In the genomic region with DNA sequence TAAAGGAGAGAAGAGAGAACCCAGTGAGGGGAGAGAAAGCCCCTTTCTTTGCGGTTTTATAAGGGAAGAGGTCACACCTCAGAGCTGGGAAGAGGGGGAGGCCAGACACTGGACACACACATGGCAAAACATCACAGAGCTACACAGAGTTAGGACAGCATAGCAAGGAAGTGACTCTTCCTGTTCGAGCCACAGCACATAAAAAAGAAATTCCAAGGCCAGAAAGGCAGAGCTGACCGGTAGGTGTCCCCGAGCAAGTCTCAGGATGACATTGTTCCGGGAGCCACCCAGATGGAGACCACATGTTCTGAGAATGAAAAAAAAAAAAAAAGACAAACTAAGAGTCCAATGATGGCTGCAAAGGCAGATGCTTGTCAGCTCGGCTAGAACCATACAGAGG, we compare ENCODE assay signal across 20 mouse cellular contexts.
A peak's percentile ranks its signal among the peaks of the same experiment; 100 is the strongest.
DNase-seq lines count a peak whose midpoint lies in the region; ATAC-seq lines count a peak whose summit lies in the region.
"Had no signal": no experiment of that assay in that cellular context is flagged by ENCODE, and none has a peak within 500 bp of the region (broad histone marks: within the 10 kb centered on the region; RNA-seq: fewer than 3 reads in every experiment).

No protein-coding gene starts in this region.

- 45% methylated on average over 6 of the region's 6 CpGs for WGBS in kidney, embryonic 16.5 days
- 74% methylated on average over 6 of the region's 6 CpGs for WGBS in midbrain, embryonic 10.5 days

- H3K4me2 ChIP-seq in kidney, embryonic 16.5 days (replicated peaks; ENCODE audit: low read depth, low read length), result no peak overlapping the region
- H3K4me2 ChIP-seq: hindbrain, embryonic 15.5 days; limb, embryonic 12.5 days; liver, embryonic 11.5 days; midbrain, embryonic 13.5 days had no signal

- H3K36me3 ChIP-seq in kidney, embryonic 16.5 days (ENCODE audit: insufficient read depth, low read length), result no peaks in the 10 kb centered on the region
- H3K36me3 ChIP-seq in midbrain, embryonic 10.5 days, result no peaks in the 10 kb centered on the region
- H3K36me3 ChIP-seq: heart, embryonic 10.5 days; hindbrain, embryonic 15.5 days; limb, embryonic 12.5 days; midbrain, embryonic 13.5 days had no signal

- peak; percentile 42; the same call in 1 of the 2 replicates for ATAC-seq in kidney, embryonic 16.5 days (ENCODE audit: low FRiP score, low TSS enrichment)
- ATAC-seq: liver, postnatal 0 days; midbrain, embryonic 13.5 days had no signal

- no peak overlapping the region for H3K27ac ChIP-seq in kidney, embryonic 16.5 days (ENCODE audit: low read length)
- no peak overlapping the region for H3K27ac ChIP-seq in midbrain, embryonic 10.5 days (replicated peaks)
- H3K27ac ChIP-seq: heart, embryonic 10.5 days; hindbrain, embryonic 15.5 days; limb, embryonic 12.5 days; midbrain, embryonic 13.5 days had no signal

- H3K27me3 ChIP-seq in kidney, embryonic 16.5 days (ENCODE audit: insufficient read depth, low read length), result no peaks in the 10 kb centered on the region
- H3K27me3 ChIP-seq in midbrain, embryonic 10.5 days (ENCODE audit: low read depth, poor library complexity, severe bottlenecking), result no peaks in the 10 kb centered on the region
- H3K27me3 ChIP-seq: hindbrain, embryonic 15.5 days; limb, embryonic 12.5 days; midbrain, embryonic 13.5 days had no signal

- H3K9me3 ChIP-seq in kidney, embryonic 16.5 days (ENCODE audit: low read length), result no peaks in the 10 kb centered on the region
- no peaks in the 10 kb centered on the region for H3K9me3 ChIP-seq in midbrain, embryonic 10.5 days (replicated peaks)
- H3K9me3 ChIP-seq: heart, embryonic 10.5 days; hindbrain, embryonic 15.5 days; limb, embryonic 12.5 days; midbrain, embryonic 13.5 days had no signal

- H3K4me3 ChIP-seq in kidney, embryonic 16.5 days (ENCODE audit: low read length), result no peak overlapping the region
- H3K4me3 ChIP-seq in midbrain, embryonic 10.5 days, result no peak overlapping the region
- H3K4me3 ChIP-seq: heart, embryonic 10.5 days; hindbrain, embryonic 15.5 days; limb, embryonic 12.5 days; midbrain, embryonic 13.5 days had no signal

- DNase-seq in adrenal gland, postnatal 14 days, result peak; percentile 11
- no peak for DNase-seq in adrenal gland, postnatal 36 days
- no peak for DNase-seq in kidney, adult 8-10 months
- peak; percentile 39 for DNase-seq in lung, postnatal 10 days
- DNase-seq in lung, postnatal 25 days (ENCODE audit: low spot score), result no peak
- DNase-seq in mesoderm, embryonic 11.5 days (ENCODE audit: low read depth, low spot score), result peak; percentile 60
- DNase-seq in midbrain, embryonic 10.5 days (ENCODE audit: low spot score), result no peak
- DNase-seq: cerebellum, adult 18-20 months; cerebellum, postnatal 14 days; gastrocnemius, postnatal 36 days; liver, postnatal 0 days; thymus, adult 18-20 months; thymus, postnatal 4 days had no signal

- H3K4me1 ChIP-seq in kidney, embryonic 16.5 days (ENCODE audit: insufficient read depth, low read length), result peaks cover 28% of the 10 kb centered on the region
- H3K4me1 ChIP-seq in midbrain, embryonic 10.5 days, result no peaks in the 10 kb centered on the region
- H3K4me1 ChIP-seq: midbrain, embryonic 13.5 days had no signal

- H3K9ac ChIP-seq in kidney, embryonic 16.5 days (replicated peaks; ENCODE audit: low read length), result no peak overlapping the region
- H3K9ac ChIP-seq: forebrain, postnatal 0 days; hindbrain, embryonic 15.5 days; limb, embryonic 12.5 days; liver, postnatal 0 days; midbrain, embryonic 13.5 days had no signal

Comparison
In these comparisons a context has a peak if more than half of its experiments do, and no peak if none do; other contexts are left out.
1. DNase-seq: peak in adrenal gland, postnatal 14 days (single experiment), lung, postnatal 10 days (single experiment) and mesoderm, embryonic 11.5 days (single experiment); none in adrenal gland, postnatal 36 days (0 of 2), kidney, adult 8-10 months (0 of 2), lung, postnatal 25 days (single experiment) and midbrain, embryonic 10.5 days (single experiment).